24 mouse cellular contexts compared by ENCODE assay signal in the genomic region with DNA sequence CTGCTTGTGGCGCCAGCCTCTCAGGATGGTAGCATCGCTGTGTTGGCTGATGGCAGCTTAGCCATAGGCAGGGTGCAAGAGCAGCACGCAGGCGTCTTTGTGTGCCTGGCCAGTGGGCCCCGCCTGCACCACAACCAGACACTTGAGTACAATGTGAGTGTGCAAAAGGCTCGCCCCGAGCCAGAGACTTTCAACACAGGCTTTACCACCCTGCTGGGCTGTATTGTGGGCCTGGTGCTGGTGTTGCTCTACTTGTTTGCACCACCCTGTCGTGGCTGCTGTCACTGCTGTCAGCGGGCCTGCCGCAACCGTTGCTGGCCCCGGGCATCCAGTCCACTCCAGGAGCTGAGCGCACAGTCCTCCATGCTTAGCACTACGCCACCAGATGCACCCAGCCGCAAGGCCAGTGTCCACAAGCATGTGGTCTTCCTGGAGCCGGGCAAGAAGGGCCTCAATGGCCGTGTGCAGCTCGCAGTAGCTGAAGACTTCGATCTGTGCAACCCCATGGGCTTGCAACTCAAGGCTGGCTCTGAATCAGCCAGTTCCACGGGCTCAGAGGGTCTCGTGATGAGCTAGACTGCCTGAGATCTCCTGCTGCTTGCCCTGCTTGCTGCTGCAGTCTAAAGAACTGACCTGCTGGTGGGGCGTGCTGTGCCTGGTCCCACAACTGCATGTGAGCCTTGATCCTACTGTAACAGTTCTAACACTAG. TPM values are rescaled to one million over a fixed set of nuclear protein-coding genes. Genes with fewer than 3 reads are reported as not detected.
DNase-seq lines count a peak whose midpoint lies in the region; ATAC-seq and TF ChIP-seq lines count a peak whose summit lies in the region.
"Had no signal": no experiment of that assay in that cellular context is flagged by ENCODE, and none has a peak within 500 bp of the region (broad histone marks: within the 10 kb centered on the region; RNA-seq: fewer than 3 reads in every experiment).

No protein-coding gene starts in this region.

- H3K36me3 ChIP-seq in midbrain, embryonic 11.5 days (ENCODE audit: control insufficient read depth, insufficient read depth, low read length) = peaks cover 12% of the 10 kb centered on the region; the same call in 1 of the 2 replicates
- H3K36me3 ChIP-seq in midbrain, embryonic 14.5 days (ENCODE audit: control insufficient read depth, insufficient read depth, low read length) = peaks cover 81% of the 10 kb centered on the region
- peaks cover 3% of the 10 kb centered on the region for H3K36me3 ChIP-seq in kidney, adult 2 months (ENCODE audit: control insufficient read depth, insufficient read depth, low read length)

- H3K27me3 ChIP-seq in midbrain, embryonic 11.5 days (ENCODE audit: control insufficient read depth, insufficient read depth, low read length) = no peaks in the 10 kb centered on the region
- no peaks in the 10 kb centered on the region for H3K27me3 ChIP-seq in midbrain, embryonic 14.5 days (ENCODE audit: control insufficient read depth, insufficient read depth, low read length)
- no peaks in the 10 kb centered on the region for H3K27me3 ChIP-seq in kidney, adult 2 months (replicated peaks; ENCODE audit: control insufficient read depth, insufficient read depth, low read length)
- H3K27me3 ChIP-seq: embryonic facial prominence, embryonic 12.5 days; midbrain, embryonic 15.5 days had no signal

- peak; percentile 15 for DNase-seq in gastrocnemius, postnatal 10 days
- DNase-seq in gastrocnemius, postnatal 14 days = no peak
- peak; percentile 77 for DNase-seq in midbrain, embryonic 11.5 days (ENCODE audit: low spot score, missing footprints)
- DNase-seq in midbrain, embryonic 14.5 days = no peak
- DNase-seq in kidney, adult 2 months = no peak
- DNase-seq: adrenal gland, postnatal 36 days; heart, postnatal 4 days; kidney, adult 9 months; kidney, postnatal 4 days; lung, embryonic 14.5 days; spleen, adult 18-20 months; thymus, postnatal 14 days had no signal

- H3K27ac ChIP-seq in midbrain, embryonic 11.5 days (ENCODE audit: low read depth, low read length) = no peak overlapping the region
- no peak overlapping the region for H3K27ac ChIP-seq in midbrain, embryonic 14.5 days (replicated peaks; ENCODE audit: low read depth, low read length)
- H3K27ac ChIP-seq in embryonic fibroblast, embryonic 13.5 days (ENCODE audit: insufficient read depth, low read length) = no peak overlapping the region
- no peak overlapping the region for H3K27ac ChIP-seq in kidney, adult 2 months (ENCODE audit: insufficient read depth, low read depth, low read length)
- H3K27ac ChIP-seq: embryonic facial prominence, embryonic 12.5 days; macrophage; midbrain, embryonic 15.5 days had no signal

- no peak for ATAC-seq in midbrain, embryonic 11.5 days (ENCODE audit: low FRiP score)
- no peak for ATAC-seq in midbrain, embryonic 14.5 days (ENCODE audit: low FRiP score, low TSS enrichment)
- no peak for ATAC-seq in monocyte, adult 5-6 weeks (replicated peaks; ENCODE audit: insufficient number of reproducible peaks, low FRiP score, low TSS enrichment, poor library complexity, severe bottlenecking)
- ATAC-seq: activated CD4-positive, CD25-positive, alpha-beta regulatory T cell, adult 4 months; midbrain, embryonic 15.5 days had no signal

- no peak overlapping the region for H3K9ac ChIP-seq in midbrain, embryonic 11.5 days (ENCODE audit: low read length)
- no peak overlapping the region for H3K9ac ChIP-seq in midbrain, embryonic 14.5 days (replicated peaks; ENCODE audit: low read length)
- H3K9ac ChIP-seq: embryonic facial prominence, embryonic 12.5 days; lung, embryonic 14.5 days; midbrain, embryonic 15.5 days had no signal

- whole genome bisulfite sequencing in midbrain, embryonic 11.5 days = 92% methylated on average over 22 of the region's 22 CpGs
- WGBS in midbrain, embryonic 14.5 days = 91% methylated on average over 22 of the region's 22 CpGs
- WGBS in kidney, adult 2 months = 93% methylated on average over 22 of the region's 22 CpGs

- H3K9me3 ChIP-seq in midbrain, embryonic 11.5 days (ENCODE audit: control insufficient read depth, low read length) = no peaks in the 10 kb centered on the region
- H3K9me3 ChIP-seq in midbrain, embryonic 14.5 days (ENCODE audit: control insufficient read depth, low read length) = no peaks in the 10 kb centered on the region
- H3K9me3 ChIP-seq: embryonic facial prominence, embryonic 12.5 days; midbrain, embryonic 15.5 days had no signal

- intact Hi-C loops in gastrocnemius, postnatal 14 days (cut with DNase I; ENCODE audit: low total_unique reads) = no loop called here

- no peak overlapping the region for H3K4me2 ChIP-seq in midbrain, embryonic 11.5 days
- H3K4me2 ChIP-seq in midbrain, embryonic 14.5 days (ENCODE audit: low read length) = no peak overlapping the region
- H3K4me2 ChIP-seq: heart, embryonic 11.5 days; liver, embryonic 11.5 days; lung, embryonic 14.5 days; midbrain, embryonic 15.5 days had no signal

- TF ChIP-seq POLR2A in embryonic fibroblast, embryonic 13.5 days (IDR thresholded peaks at IDR 0.05; ENCODE audit: low read depth, low read length) = peak; percentile 14
- TF ChIP-seq POLR2A in kidney, adult 2 months (IDR thresholded peaks at IDR 0.05; ENCODE audit: low read depth, low read length) = no peak

- no peak overlapping the region for H3K4me3 ChIP-seq in midbrain, embryonic 11.5 days (ENCODE audit: low read depth, low read length)
- H3K4me3 ChIP-seq in midbrain, embryonic 14.5 days (replicated peaks; ENCODE audit: low read depth, low read length) = no peak overlapping the region
- H3K4me3 ChIP-seq in embryonic fibroblast, embryonic 13.5 days (ENCODE audit: insufficient read depth, low read length) = no peak overlapping the region
- no peak overlapping the region for H3K4me3 ChIP-seq in kidney, adult 2 months (ENCODE audit: insufficient read depth, low read depth, low read length)
- H3K4me3 ChIP-seq: embryonic facial prominence, embryonic 12.5 days; midbrain, embryonic 15.5 days had no signal

- TF ChIP-seq CTCF in embryonic fibroblast, embryonic 13.5 days (IDR thresholded peaks at IDR 0.05; ENCODE audit: borderline replicate concordance, insufficient read depth, low read length) = no peak
- TF ChIP-seq CTCF in kidney, adult 2 months (conservative IDR thresholded peaks at IDR 0.05; ENCODE audit: insufficient read depth, insufficient read length, low read depth, low read length) = no peak

- peaks cover 8% of the 10 kb centered on the region for H3K4me1 ChIP-seq in midbrain, embryonic 11.5 days (ENCODE audit: control insufficient read depth, insufficient read depth, low read length)
- H3K4me1 ChIP-seq in midbrain, embryonic 14.5 days (ENCODE audit: control insufficient read depth, insufficient read depth, low read length) = no peaks in the 10 kb centered on the region
- no peaks in the 10 kb centered on the region for H3K4me1 ChIP-seq in embryonic fibroblast, embryonic 13.5 days (ENCODE audit: control insufficient read depth, insufficient read depth, low read length)
- H3K4me1 ChIP-seq in kidney, adult 2 months (ENCODE audit: control insufficient read depth, insufficient read depth, low read length) = peaks cover 7% of the 10 kb centered on the region; the same call in 1 of the 2 replicates

RNA-seq across cellular contexts. Expression of a gene that starts 1.5 kb away (rescaled TPM):
- 1 to 10 TPM; 2.6 to 3.6 TPM for total RNA-seq in gastrocnemius, postnatal 10 days (2021)
- total RNA-seq in gastrocnemius, postnatal 14 days (2021) = 1 to 10 TPM; 1.0 to 2.4 TPM
- 1.5 and 2.0 TPM in 2 replicates for polyA plus RNA-seq in midbrain, embryonic 11.5 days (2014; fragmentation: Nextera tagmentation; extraction: Ambion mirVana)
- polyA plus RNA-seq in midbrain, embryonic 14.5 days (2014; fragmentation: Nextera tagmentation; extraction: Ambion mirVana) = 2.4 and 3.5 TPM in 2 replicates
- 3.0 and 3.4 TPM in 2 replicates for polyA plus RNA-seq in embryonic fibroblast, embryonic 13.5 days (2011; ENCODE audit: insufficient read length, low read depth, missing spikeins)
- 1.2 and 1.3 TPM in 2 replicates for polyA plus RNA-seq in kidney, adult 2 months (2012; rRNA removed)
- total RNA-seq in monocyte, adult 5-6 weeks (2017) = 2.5 to 3.5 TPM in 2 of 3 replicates, not detected in the other

RNA-seq across cellular contexts. Expression of a gene that starts 5.4 kb away (rescaled TPM):
- 10 to 100 TPM in 1 of 2 experiments, 1 to 10 TPM in 1; 8.6 to 10.6 TPM for total RNA-seq in gastrocnemius, postnatal 10 days (2021)
- total RNA-seq in gastrocnemius, postnatal 14 days (2021) = 1 to 10 TPM; 4.7 to 8.3 TPM
- polyA plus RNA-seq in midbrain, embryonic 11.5 days (2014; fragmentation: Nextera tagmentation; extraction: Ambion mirVana) = 18.3 and 19.2 TPM in 2 replicates
- 14.0 and 16.7 TPM in 2 replicates for polyA plus RNA-seq in midbrain, embryonic 14.5 days (2014; fragmentation: Nextera tagmentation; extraction: Ambion mirVana)
- 32.3 and 33.5 TPM in 2 replicates for polyA plus RNA-seq in embryonic fibroblast, embryonic 13.5 days (2011; ENCODE audit: insufficient read length, low read depth, missing spikeins)
- polyA plus RNA-seq in kidney, adult 2 months (2012; rRNA removed) = 14.0 and 16.0 TPM in 2 replicates
- total RNA-seq in monocyte, adult 5-6 weeks (2017) = 4.5 to 19.8 TPM (median 15.8 TPM) in 3 replicates

RNA-seq across cellular contexts. Expression of a gene that starts 25.8 kb away (rescaled TPM):
- under 1 TPM in 1 of 2 experiments, not detected in 1; 0.11 TPM for total RNA-seq in gastrocnemius, postnatal 10 days (2021)
- total RNA-seq in gastrocnemius, postnatal 14 days (2021) = not detected
- 0.47 and 0.78 TPM in 2 replicates for polyA plus RNA-seq in midbrain, embryonic 11.5 days (2014; fragmentation: Nextera tagmentation; extraction: Ambion mirVana)
- not detected in 2 replicates for polyA plus RNA-seq in midbrain, embryonic 14.5 days (2014; fragmentation: Nextera tagmentation; extraction: Ambion mirVana)
- polyA plus RNA-seq in embryonic fibroblast, embryonic 13.5 days (2011; ENCODE audit: insufficient read length, low read depth, missing spikeins) = not detected in 2 replicates
- polyA plus RNA-seq in kidney, adult 2 months (2012; rRNA removed) = 0.31 and 0.39 TPM in 2 replicates
- not detected in 3 replicates for total RNA-seq in monocyte, adult 5-6 weeks (2017)
- total RNA-seq: common myeloid progenitor, adult 5-6 weeks; gastrocnemius, postnatal 25 days; heart, postnatal 4 days; layer of hippocampus, postnatal 25 days; left cerebral cortex, postnatal 36 days had no signal
- polyA plus RNA-seq: midbrain, embryonic 15.5 days had no signal

RNA-seq across cellular contexts. Expression of a gene that starts 28.7 kb away (rescaled TPM):
- total RNA-seq in gastrocnemius, postnatal 10 days (2021) = 100 to 1,000 TPM; 153 to 172 TPM
- 100 to 1,000 TPM; 154 to 161 TPM for total RNA-seq in gastrocnemius, postnatal 14 days (2021)
- polyA plus RNA-seq in midbrain, embryonic 11.5 days (2014; fragmentation: Nextera tagmentation; extraction: Ambion mirVana) = 27.2 and 29.2 TPM in 2 replicates
- polyA plus RNA-seq in midbrain, embryonic 14.5 days (2014; fragmentation: Nextera tagmentation; extraction: Ambion mirVana) = 54.8 and 56.2 TPM in 2 replicates
- polyA plus RNA-seq in embryonic fibroblast, embryonic 13.5 days (2011; ENCODE audit: insufficient read length, low read depth, missing spikeins) = 26.4 and 31.4 TPM in 2 replicates
- 92.1 and 106 TPM in 2 replicates for polyA plus RNA-seq in kidney, adult 2 months (2012; rRNA removed)
- 21.5 to 53.5 TPM (median 30.5 TPM) in 3 replicates for total RNA-seq in monocyte, adult 5-6 weeks (2017)

RNA-seq across cellular contexts. Expression of a gene that starts 39.9 kb away (rescaled TPM):
- total RNA-seq in gastrocnemius, postnatal 10 days (2021) = 10 to 100 TPM; 33.9 to 36.6 TPM
- total RNA-seq in gastrocnemius, postnatal 14 days (2021) = 10 to 100 TPM; 37.9 to 38.3 TPM
- 53.0 and 67.3 TPM in 2 replicates for polyA plus RNA-seq in midbrain, embryonic 11.5 days (2014; fragmentation: Nextera tagmentation; extraction: Ambion mirVana)
- polyA plus RNA-seq in midbrain, embryonic 14.5 days (2014; fragmentation: Nextera tagmentation; extraction: Ambion mirVana) = 38.0 and 43.8 TPM in 2 replicates
- 53.4 and 63.9 TPM in 2 replicates for polyA plus RNA-seq in embryonic fibroblast, embryonic 13.5 days (2011; ENCODE audit: insufficient read length, low read depth, missing spikeins)
- polyA plus RNA-seq in kidney, adult 2 months (2012; rRNA removed) = 299 and 327 TPM in 2 replicates
- 63.3 to 124 TPM (median 97.2 TPM) in 3 replicates for total RNA-seq in monocyte, adult 5-6 weeks (2017)

Comparison
In these comparisons a context has a peak if more than half of its experiments do, and no peak if none do; other contexts are left out.
1. DNase-seq: peak in gastrocnemius, postnatal 10 days (single experiment) and midbrain, embryonic 11.5 days (single experiment); none in gastrocnemius, postnatal 14 days (single experiment), midbrain, embryonic 14.5 days (single experiment) and kidney, adult 2 months (single experiment).